Mouse (Mus musculus) megakaryocyte, embryonic 14.5 days (primary cell): ENCODE measurements around the gene Capn11.

Source experiments
- FLI1 ChIP-seq: IDR thresholded peaks from 2 replicates; pipeline ENCODE4 v1.6.1; 2012; ENCODE audit warnings: low read length, inconsistent platforms, mixed read lengths
- GATA1 ChIP-seq: IDR thresholded peaks from 3 replicates; pipeline ENCODE4 v1.6.1; 2012; ENCODE audit warnings: mixed read lengths, low read length, inconsistent platforms, borderline replicate concordance

- no peak for TF ChIP-seq GATA1
- TF ChIP-seq FLI1: no peak
Observed at GRCm38 (mm10) chr17:45696981-45697380, 37.9 kb upstream of the Capn11 start.
